Mouse (Mus musculus): ENCODE measurements around the gene Olfr51. TPM values are rescaled to one million over a fixed set of nuclear protein-coding genes. Genes with fewer than 3 reads are reported as not detected.
A peak's percentile ranks its signal among the peaks of the same experiment; 100 is the strongest.
"Not testable (repeated sequence)": the region's sequence is repeated elsewhere in the genome, so short reads cannot be mapped to it uniquely, and the experiment has no call there.

Olfr51 gene
- not detected in 2 replicates for polyA plus RNA-seq (2015; fragmentation: Nextera tagmentation; extraction: Ambion mirVana)

DNA sequence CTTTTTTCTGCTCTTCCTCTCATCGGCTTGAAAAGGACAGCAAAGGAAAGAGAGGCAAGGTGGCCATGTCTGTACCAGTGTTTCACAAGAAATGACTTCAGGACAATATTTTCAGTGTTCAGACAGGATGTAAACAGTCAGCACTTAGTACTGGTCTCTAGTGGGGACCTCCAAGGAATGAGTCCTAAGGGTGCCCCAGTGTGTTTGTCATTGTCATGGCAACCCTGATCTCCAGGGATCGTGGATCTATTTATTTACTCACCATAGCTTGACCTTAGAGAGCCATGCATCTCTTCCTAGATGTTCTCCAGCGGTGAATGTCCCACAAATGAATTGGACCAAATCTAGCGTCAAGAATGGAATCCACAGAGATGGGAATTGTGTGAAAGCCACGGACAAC lies at the start of gene Olfr51:
Gene Olfr51 (plus strand): TSS at position 301 of the 400 bp plus-strand sequence.
- Histone ChIP-seq H3K36me3 (no peaks in the 10 kb centered on the region), H3K4me1 (no peaks in the 10 kb centered on the region), H3K27me3 (no peaks in the 10 kb centered on the region), H3K4me2 (no peak within 1 kb of the TSS), H3K9me3 (replicated peaks) (no peaks in the 10 kb centered on the region), H3K9ac (no peak within 1 kb of the TSS), H3K27ac (no peak within 1 kb of the TSS), H3K4me3 (replicated peaks) (no peak within 1 kb of the TSS)
- 76% methylated on average over 5 of the region's 5 CpGs for WGBS
- ATAC-seq (replicated peaks; ENCODE audit: low FRiP score) = no peak

GRCm38 (mm10) chr11:50953665-50954064 lies 49.7 kb upstream of the Olfr51 start, which contains the start of gene Prop1:
Prop1 (minus strand) TSS chr11:50953765.
- WGBS = 65% methylated on average over 6 of the region's 6 CpGs
- peak within 1 kb of the TSS; percentile 38 for H3K4me2 ChIP-seq
- H3K4me1 ChIP-seq = peaks cover 10% of the 10 kb centered on the region; the same call in 1 of the 2 replicates
- ATAC-seq (replicated peaks; ENCODE audit: low FRiP score) = no peak
- H3K4me3 ChIP-seq (replicated peaks) = no peak within 1 kb of the TSS
- no peak within 1 kb of the TSS for H3K9ac ChIP-seq
- no peaks in the 10 kb centered on the region for H3K9me3 ChIP-seq (replicated peaks)
- H3K27me3 ChIP-seq = no peaks in the 10 kb centered on the region; the same call in 1 of the 2 replicates
- H3K27ac ChIP-seq = no peak within 1 kb of the TSS
- H3K36me3 ChIP-seq = no peaks in the 10 kb centered on the region

DNA sequence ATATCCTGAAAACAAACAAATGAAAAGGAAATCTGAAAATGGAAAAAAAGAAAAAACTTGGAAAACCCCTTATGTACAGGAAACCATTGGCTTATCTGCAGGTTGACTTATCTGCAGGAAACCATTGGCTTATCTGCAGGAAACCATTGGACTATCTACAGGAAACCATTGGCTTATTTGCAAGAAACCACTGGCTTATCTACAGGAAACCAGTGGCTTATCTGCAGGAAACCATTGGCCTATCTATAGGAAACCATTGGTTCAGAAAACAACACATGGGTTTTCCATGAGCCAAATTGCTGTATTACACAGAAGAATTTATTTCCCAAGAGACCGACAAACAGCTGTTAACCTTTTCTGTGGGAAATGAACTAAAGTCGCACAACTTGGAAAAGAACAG lies 38.5 kb upstream of the Olfr51 start:
- Histone ChIP-seq H3K27me3 (no peaks in the 10 kb centered on the region), H3K9me3 (replicated peaks) (no peaks in the 10 kb centered on the region), H3K36me3 (no peaks in the 10 kb centered on the region), H3K4me3 (replicated peaks) (no peak overlapping the region), H3K4me1 (no peaks in the 10 kb centered on the region), H3K9ac (no peak overlapping the region), H3K27ac (no peak overlapping the region), H3K4me2 (no peak overlapping the region)
- ATAC-seq (replicated peaks; ENCODE audit: low FRiP score) = no peak
- 66% methylated on average over 2 of the region's 2 CpGs for WGBS

DNA sequence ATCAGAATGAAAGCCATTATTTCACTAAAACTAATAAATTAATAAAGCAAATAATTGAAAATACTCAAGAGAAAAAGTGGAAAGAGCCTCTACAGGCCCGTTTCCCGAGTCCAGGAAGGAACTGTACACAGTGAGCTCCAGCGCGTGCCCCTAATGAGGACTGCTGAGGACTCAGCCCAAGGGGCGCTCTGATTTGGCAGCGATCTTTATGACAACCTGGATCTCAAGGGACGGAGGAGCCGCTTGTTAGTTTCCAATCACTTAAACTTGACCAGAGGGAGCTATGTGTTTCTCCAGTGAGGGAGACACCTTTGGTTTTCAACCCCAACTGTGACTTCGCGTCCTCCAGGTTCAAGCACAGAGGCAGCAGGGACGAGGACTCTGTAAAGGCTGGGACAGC lies 37.2 kb upstream of the Olfr51 start, which contains the start of gene Olfr1378:
Gene Olfr1378 (plus strand): TSS at position 301 of the 400 bp plus-strand sequence.
- WGBS = 89% methylated on average over 11 of the region's 11 CpGs
- Histone ChIP-seq H3K36me3 (no peaks in the 10 kb centered on the region), H3K4me2 (no peak within 1 kb of the TSS), H3K4me1 (no peaks in the 10 kb centered on the region), H3K27ac (no peak within 1 kb of the TSS), H3K27me3 (no peaks in the 10 kb centered on the region), H3K9me3 (replicated peaks) (no peaks in the 10 kb centered on the region), H3K9ac (no peak within 1 kb of the TSS), H3K4me3 (replicated peaks) (no peak within 1 kb of the TSS)
- no peak for ATAC-seq (replicated peaks; ENCODE audit: low FRiP score)

- H3K4me1 ChIP-seq = no peaks in the 10 kb centered on the region
- no peak overlapping the region for H3K4me3 ChIP-seq (replicated peaks)
- no peaks in the 10 kb centered on the region for H3K36me3 ChIP-seq
- H3K27me3 ChIP-seq = no peaks in the 10 kb centered on the region
- no peak overlapping the region for H3K4me2 ChIP-seq
- H3K9me3 ChIP-seq (replicated peaks) = no peaks in the 10 kb centered on the region
- H3K27ac ChIP-seq = no peak overlapping the region
- ATAC-seq (replicated peaks; ENCODE audit: low FRiP score) = no peak
- H3K9ac ChIP-seq = no peak overlapping the region
- WGBS = 75% methylated on average over 4 of the region's 4 CpGs
Observed at GRCm38 (mm10) chr11:50977216-50977615, 26.2 kb upstream of the Olfr51 start.

DNA sequence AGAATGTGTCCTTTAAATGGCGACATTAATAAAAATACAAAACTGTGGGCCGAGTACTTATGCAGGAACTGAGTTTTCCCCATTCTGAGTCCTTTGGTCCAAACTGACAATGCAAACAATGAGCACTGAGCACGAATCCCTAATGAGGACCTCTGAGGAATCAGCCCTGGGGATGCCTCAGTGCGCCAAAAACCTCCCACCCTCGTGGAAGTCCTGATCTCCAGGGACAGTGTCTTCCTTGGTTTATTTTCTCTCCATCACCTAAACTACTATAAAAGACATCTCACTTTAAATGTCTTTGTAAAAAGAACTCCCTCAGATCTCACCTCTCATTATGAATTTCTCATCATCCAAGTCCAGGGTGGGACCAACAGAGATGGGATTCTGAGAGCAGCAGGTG lies 21.7 kb upstream of the Olfr51 start, which contains the start of gene Olfr1377:
Gene Olfr1377 (plus strand): TSS at position 301 of the 400 bp plus-strand sequence.
- 71% methylated on average over 5 of the region's 5 CpGs for WGBS
- Histone ChIP-seq H3K27me3 (no peaks in the 10 kb centered on the region), H3K27ac (no peak within 1 kb of the TSS), H3K9ac (no peak within 1 kb of the TSS), H3K36me3 (no peaks in the 10 kb centered on the region), H3K9me3 (replicated peaks) (no peaks in the 10 kb centered on the region), H3K4me3 (replicated peaks) (no peak within 1 kb of the TSS), H3K4me1 (no peaks in the 10 kb centered on the region), H3K4me2 (no peak within 1 kb of the TSS)
- no peak for ATAC-seq (replicated peaks; ENCODE audit: low FRiP score)

- H3K36me3 ChIP-seq = no peaks in the 10 kb centered on the region
- H3K4me1 ChIP-seq = no peaks in the 10 kb centered on the region
- H3K9ac ChIP-seq = no peak overlapping the region
- H3K27ac ChIP-seq = no peak overlapping the region
- no peaks in the 10 kb centered on the region for H3K27me3 ChIP-seq
- 68% methylated on average over 5 of the region's 5 CpGs for WGBS
- H3K4me3 ChIP-seq (replicated peaks) = no peak overlapping the region
- no peaks in the 10 kb centered on the region for H3K9me3 ChIP-seq (replicated peaks)
- ATAC-seq (replicated peaks; ENCODE audit: low FRiP score) = no peak
- H3K4me2 ChIP-seq = no peak overlapping the region
Observed at GRCm38 (mm10) chr11:51011821-51012220, 8.4 kb downstream of the Olfr51 start.

GRCm38 (mm10) chr11:51013936-51014335 lies 10.5 kb downstream of the Olfr51 start, which contains the start of gene Olfr54:
Olfr54 (plus strand) TSS chr11:51014236.
- Histone ChIP-seq H3K27me3 (no peaks in the 10 kb centered on the region), H3K36me3 (no peaks in the 10 kb centered on the region), H3K9ac (no peak within 1 kb of the TSS), H3K4me1 (no peaks in the 10 kb centered on the region), H3K9me3 (replicated peaks) (no peaks in the 10 kb centered on the region), H3K4me2 (no peak within 1 kb of the TSS), H3K27ac (no peak within 1 kb of the TSS), H3K4me3 (replicated peaks) (no peak within 1 kb of the TSS)
- ATAC-seq (replicated peaks; ENCODE audit: low FRiP score) = no peak
- 56% methylated on average over 1 of the region's 1 CpGs for WGBS

DNA sequence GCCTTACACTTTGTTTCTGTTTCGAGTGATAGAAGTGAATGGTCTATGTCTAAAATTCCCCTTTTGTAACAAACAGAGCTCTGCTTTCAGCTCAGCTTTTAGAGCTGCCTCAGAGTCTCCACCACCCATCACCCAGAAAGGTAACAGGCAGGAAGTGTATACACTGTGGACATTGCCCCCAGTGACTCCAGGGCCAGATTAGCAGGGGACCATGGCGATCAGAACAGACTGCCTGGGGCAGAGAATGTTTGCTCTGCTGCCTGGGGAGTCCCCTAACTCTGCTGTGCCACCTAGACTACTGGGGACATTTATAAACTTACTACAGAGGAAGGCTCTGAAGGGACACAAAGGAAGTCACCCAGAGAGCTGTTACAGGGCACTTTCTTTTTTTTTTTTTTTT lies 12.9 kb downstream of the Olfr51 start:
- H3K4me1 ChIP-seq = no peaks in the 10 kb centered on the region
- H3K4me3 ChIP-seq (replicated peaks) = no peak overlapping the region
- ATAC-seq (replicated peaks; ENCODE audit: low FRiP score) = no peak
- no peaks in the 10 kb centered on the region for H3K9me3 ChIP-seq (replicated peaks)
- H3K4me2 ChIP-seq = no peak overlapping the region
- no peaks in the 10 kb centered on the region for H3K36me3 ChIP-seq
- no peak overlapping the region for H3K9ac ChIP-seq
- WGBS = 67% methylated on average over 2 of the region's 2 CpGs
- no peaks in the 10 kb centered on the region for H3K27me3 ChIP-seq
- no peak overlapping the region for H3K27ac ChIP-seq

DNA sequence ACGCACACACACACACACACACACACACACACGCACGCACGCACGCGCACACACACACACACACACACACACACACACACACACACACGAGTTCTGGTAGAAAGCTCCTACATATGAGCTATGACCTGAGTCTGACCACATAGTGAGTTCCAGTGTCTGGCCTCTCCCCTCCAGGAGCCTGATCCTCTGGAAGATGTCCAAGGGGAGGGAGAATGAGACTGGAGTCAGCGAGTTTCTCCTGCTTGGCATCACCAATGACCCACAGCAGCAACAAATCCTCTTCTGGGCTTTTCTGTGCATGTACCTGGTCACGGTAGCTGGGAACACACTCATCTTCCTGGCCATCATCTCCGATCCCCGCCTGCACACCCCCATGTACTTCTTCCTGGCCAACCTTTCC lies 23.4 kb downstream of the Olfr51 start:
- 89% methylated on average over 11 of the region's 11 CpGs for WGBS
- H3K4me2 ChIP-seq; H3K27ac ChIP-seq; H3K4me1 ChIP-seq; H3K4me3 ChIP-seq (replicated peaks); H3K9me3 ChIP-seq (replicated peaks); H3K36me3 ChIP-seq; H3K27me3 ChIP-seq; H3K9ac ChIP-seq; ATAC-seq (replicated peaks; ENCODE audit: low FRiP score): not testable (repeated sequence)

- H3K27me3 ChIP-seq; H3K27ac ChIP-seq; H3K9me3 ChIP-seq (replicated peaks); H3K9ac ChIP-seq; H3K4me1 ChIP-seq; H3K4me2 ChIP-seq; H3K36me3 ChIP-seq; ATAC-seq (replicated peaks; ENCODE audit: low FRiP score); H3K4me3 ChIP-seq (replicated peaks): not testable (repeated sequence)
- 37% methylated on average over 8 of the region's 8 CpGs for WGBS
Observed at GRCm38 (mm10) chr11:51029381-51029780, 26.0 kb downstream of the Olfr51 start.

- Histone ChIP-seq H3K4me1 (peaks cover 3% of the 10 kb centered on the region; the same call in 1 of the 2 replicates), H3K27ac (no peak overlapping the region), H3K9ac (no peak overlapping the region), H3K9me3 (replicated peaks) (no peaks in the 10 kb centered on the region), H3K27me3 (no peaks in the 10 kb centered on the region), H3K4me2 (no peak overlapping the region), H3K4me3 (replicated peaks) (no peak overlapping the region), H3K36me3 (no peaks in the 10 kb centered on the region)
- ATAC-seq (replicated peaks; ENCODE audit: low FRiP score) = no peak
- WGBS = 49% methylated on average over 2 of the region's 2 CpGs
Observed at GRCm38 (mm10) chr11:51030225-51030624, 26.8 kb downstream of the Olfr51 start.

GRCm38 (mm10) chr11:51032851-51033250 lies 29.5 kb downstream of the Olfr51 start:
- no peak overlapping the region for H3K4me3 ChIP-seq (replicated peaks)
- no peaks in the 10 kb centered on the region for H3K36me3 ChIP-seq
- H3K9ac ChIP-seq = no peak overlapping the region
- no peaks in the 10 kb centered on the region for H3K9me3 ChIP-seq (replicated peaks)
- 18% methylated on average over 1 of the region's 1 CpGs for WGBS
- peaks cover 3% of the 10 kb centered on the region; the same call in 1 of the 2 replicates for H3K4me1 ChIP-seq
- H3K27me3 ChIP-seq = no peaks in the 10 kb centered on the region
- no peak overlapping the region for H3K27ac ChIP-seq
- H3K4me2 ChIP-seq = no peak overlapping the region
- ATAC-seq (replicated peaks; ENCODE audit: low FRiP score) = no peak
